Mouse (Mus musculus): ENCODE data around the gene Tmem151b. TPM values are rescaled to one million over a fixed set of nuclear protein-coding genes. Genes with fewer than 3 reads are reported as not detected.

Tmem151b gene
- polyA plus RNA-seq (2015; fragmentation: Nextera tagmentation; extraction: Ambion mirVana), result 37.4 and 41.3 TPM in 2 replicates

DNA sequence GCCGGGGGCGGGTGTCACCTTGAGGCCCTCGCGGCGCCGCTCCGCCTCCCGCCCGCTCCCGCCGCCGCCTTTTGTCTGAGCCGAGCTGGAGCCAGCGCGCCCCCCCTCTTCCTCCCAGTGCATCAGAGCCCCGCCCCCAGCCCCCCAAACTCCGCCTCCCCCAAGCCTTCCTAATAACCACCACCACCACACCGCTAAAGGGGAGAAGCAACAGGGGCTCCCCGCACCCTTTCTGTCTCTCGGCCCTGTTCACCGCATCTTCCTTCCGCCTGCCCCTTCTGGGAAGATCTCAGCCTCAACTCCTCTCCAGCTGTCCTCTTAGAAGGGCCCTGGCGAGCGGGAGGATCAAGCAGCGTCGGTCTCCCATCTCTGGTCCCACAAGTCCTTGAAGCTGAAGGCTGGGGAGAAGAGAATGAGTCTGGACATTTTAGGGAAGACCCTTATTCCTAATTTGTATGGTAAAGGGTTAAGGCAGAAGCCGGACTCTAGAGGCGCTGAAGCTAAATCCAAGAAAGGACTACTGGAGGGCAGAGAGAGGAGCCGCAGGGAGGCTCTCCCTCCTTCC is at the start of gene Tmem151b:
Gene Tmem151b, minus strand, starts transcription at position 61 of the 565 bp plus-strand sequence.
- ATAC-seq, result peak; percentile 64
- under 1% methylated on average over 20 of the region's 29 CpGs for WGBS
- peak within 1 kb of the TSS; percentile 75 for H3K4me2 ChIP-seq (ENCODE audit: low read length)

GRCm38 (mm10) chr17:45598891-45599290 is 49.4 kb upstream of the Tmem151b start:
- ATAC-seq, result no peak
- Histone ChIP-seq H3K27me3 (replicated peaks; ENCODE audit: control insufficient read depth, insufficient read depth, low read length) (peaks cover 16% of the 10 kb centered on the region), H3K36me3 (ENCODE audit: control insufficient read depth, insufficient read depth) (no peaks in the 10 kb centered on the region), H3K4me3 (replicated peaks; ENCODE audit: low read length) (no peak overlapping the region), H3K4me2 (ENCODE audit: low read length) (peak overlapping the region; percentile 45; the same call in 1 of the 2 replicates), H3K9me3 (ENCODE audit: control insufficient read depth, low read length) (no peaks in the 10 kb centered on the region), H3K9ac (replicated peaks; ENCODE audit: low read depth, low read length) (no peak overlapping the region; the same call in 1 of the 2 replicates), H3K4me1 (replicated peaks; ENCODE audit: control insufficient read depth, insufficient read depth, low read length) (peaks cover 37% of the 10 kb centered on the region), H3K27ac (ENCODE audit: low read length) (no peak overlapping the region)
- 40% methylated on average over 3 of the region's 3 CpGs for WGBS

More for the DNA sequence above, at the start of gene Tmem151b:
- Histone ChIP-seq H3K4me1 (replicated peaks; ENCODE audit: control insufficient read depth, insufficient read depth, low read length) (peaks cover 32% of the 10 kb centered on the region), H3K4me3 (replicated peaks; ENCODE audit: low read length) (peak within 1 kb of the TSS; percentile 90), H3K36me3 (ENCODE audit: control insufficient read depth, insufficient read depth) (peaks cover 10% of the 10 kb centered on the region), H3K27me3 (replicated peaks; ENCODE audit: control insufficient read depth, insufficient read depth, low read length) (peaks cover 10% of the 10 kb centered on the region; the same call in 1 of the 2 replicates), H3K27ac (ENCODE audit: low read length) (peak within 1 kb of the TSS; percentile 91), H3K9ac (replicated peaks; ENCODE audit: low read depth, low read length) (peak within 1 kb of the TSS; percentile 100), H3K9me3 (ENCODE audit: control insufficient read depth, low read length) (no peaks in the 10 kb centered on the region)

GRCm38 (mm10) chr17:45598376-45598775 is 48.9 kb upstream of the Tmem151b start:
- Histone ChIP-seq H3K27ac (ENCODE audit: low read length) (no peak overlapping the region), H3K36me3 (ENCODE audit: control insufficient read depth, insufficient read depth) (no peaks in the 10 kb centered on the region), H3K4me2 (ENCODE audit: low read length) (no peak overlapping the region), H3K9ac (replicated peaks; ENCODE audit: low read depth, low read length) (no peak overlapping the region), H3K9me3 (ENCODE audit: control insufficient read depth, low read length) (no peaks in the 10 kb centered on the region), H3K27me3 (replicated peaks; ENCODE audit: control insufficient read depth, insufficient read depth, low read length) (peaks cover 16% of the 10 kb centered on the region), H3K4me1 (replicated peaks; ENCODE audit: control insufficient read depth, insufficient read depth, low read length) (peaks cover 40% of the 10 kb centered on the region), H3K4me3 (replicated peaks; ENCODE audit: low read length) (no peak overlapping the region)
- ATAC-seq, result no peak
- WGBS, result 91% methylated on average over 2 of the region's 2 CpGs

- H3K9me3 ChIP-seq (ENCODE audit: control insufficient read depth, low read length), result no peaks in the 10 kb centered on the region
- 48% methylated on average over 3 of the region's 3 CpGs for WGBS
- no peaks in the 10 kb centered on the region for H3K36me3 ChIP-seq (ENCODE audit: control insufficient read depth, insufficient read depth)
- no peak overlapping the region for H3K9ac ChIP-seq (replicated peaks; ENCODE audit: low read depth, low read length)
- H3K4me1 ChIP-seq (replicated peaks; ENCODE audit: control insufficient read depth, insufficient read depth, low read length), result peaks cover 45% of the 10 kb centered on the region
- no peak overlapping the region for H3K4me3 ChIP-seq (replicated peaks; ENCODE audit: low read length)
- H3K27ac ChIP-seq (ENCODE audit: low read length), result no peak overlapping the region
- H3K4me2 ChIP-seq (ENCODE audit: low read length), result no peak overlapping the region
- ATAC-seq, result peak; percentile 27; the same call in 1 of the 2 replicates
- H3K27me3 ChIP-seq (replicated peaks; ENCODE audit: control insufficient read depth, insufficient read depth, low read length), result peaks cover 16% of the 10 kb centered on the region
Observed at GRCm38 (mm10) chr17:45597787-45598186, 48.3 kb upstream of the Tmem151b start.

- Histone ChIP-seq H3K27me3 (replicated peaks; ENCODE audit: control insufficient read depth, insufficient read depth, low read length) (peaks cover 12% of the 10 kb centered on the region), H3K4me1 (replicated peaks; ENCODE audit: control insufficient read depth, insufficient read depth, low read length) (peaks cover 55% of the 10 kb centered on the region), H3K9me3 (ENCODE audit: control insufficient read depth, low read length) (no peaks in the 10 kb centered on the region), H3K27ac (ENCODE audit: low read length) (peak overlapping the region; percentile 71), H3K9ac (replicated peaks; ENCODE audit: low read depth, low read length) (no peak overlapping the region), H3K4me2 (ENCODE audit: low read length) (no peak overlapping the region), H3K36me3 (ENCODE audit: control insufficient read depth, insufficient read depth) (no peaks in the 10 kb centered on the region), H3K4me3 (replicated peaks; ENCODE audit: low read length) (no peak overlapping the region)
- WGBS, result 24% methylated on average over 11 of the region's 11 CpGs
- ATAC-seq, result peak; percentile 41
Observed at GRCm38 (mm10) chr17:45596631-45597396, 47.3 kb upstream of the Tmem151b start.

DNA sequence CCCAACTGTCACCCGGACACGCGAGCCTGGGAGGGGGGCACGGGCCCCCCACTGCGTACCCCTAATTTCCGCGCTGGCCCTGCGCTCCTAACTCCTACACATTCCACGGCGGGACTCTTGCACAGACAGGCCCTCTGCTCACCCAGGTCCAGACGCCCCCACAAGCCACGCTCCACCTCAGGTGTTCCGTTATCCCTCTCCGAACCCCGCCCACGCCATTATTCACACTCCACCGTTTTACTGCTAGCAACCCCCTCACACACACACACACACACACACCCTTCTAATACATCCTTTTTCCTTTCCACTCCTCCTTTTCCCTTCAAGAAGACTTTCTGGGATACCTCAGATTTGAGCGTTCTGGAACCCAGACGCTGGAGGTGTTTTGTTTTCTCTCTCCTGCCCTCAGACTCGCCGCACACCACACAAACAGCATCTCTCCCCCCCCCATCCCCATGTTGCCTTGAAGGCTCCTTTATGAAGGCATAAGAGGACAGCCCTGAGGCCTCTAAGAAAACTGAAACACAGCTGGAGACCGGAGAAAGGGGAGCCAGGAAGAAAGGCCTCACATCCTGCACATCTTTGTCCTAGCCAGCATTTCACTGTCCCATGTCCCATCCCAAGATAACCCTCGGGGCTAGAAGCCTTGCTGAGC is 46.4 kb upstream of the Tmem151b start:
- peak; percentile 16; the same call in 1 of the 2 replicates for ATAC-seq
- H3K27ac ChIP-seq (ENCODE audit: low read length), result peak overlapping the region; percentile 21; the same call in 1 of the 2 replicates
- peaks cover 7% of the 10 kb centered on the region; the same call in 1 of the 2 replicates for H3K27me3 ChIP-seq (replicated peaks; ENCODE audit: control insufficient read depth, insufficient read depth, low read length)
- peak overlapping the region; percentile 95 for H3K4me2 ChIP-seq (ENCODE audit: low read length)
- peak overlapping the region; percentile 63 for H3K4me3 ChIP-seq (replicated peaks; ENCODE audit: low read length)
- H3K9ac ChIP-seq (replicated peaks; ENCODE audit: low read depth, low read length), result peak overlapping the region; percentile 79
- 4% methylated on average over 23 of the region's 23 CpGs for WGBS
- no peaks in the 10 kb centered on the region for H3K9me3 ChIP-seq (ENCODE audit: control insufficient read depth, low read length)
- peaks cover 56% of the 10 kb centered on the region for H3K4me1 ChIP-seq (replicated peaks; ENCODE audit: control insufficient read depth, insufficient read depth, low read length)
- no peaks in the 10 kb centered on the region for H3K36me3 ChIP-seq (ENCODE audit: control insufficient read depth, insufficient read depth)

DNA sequence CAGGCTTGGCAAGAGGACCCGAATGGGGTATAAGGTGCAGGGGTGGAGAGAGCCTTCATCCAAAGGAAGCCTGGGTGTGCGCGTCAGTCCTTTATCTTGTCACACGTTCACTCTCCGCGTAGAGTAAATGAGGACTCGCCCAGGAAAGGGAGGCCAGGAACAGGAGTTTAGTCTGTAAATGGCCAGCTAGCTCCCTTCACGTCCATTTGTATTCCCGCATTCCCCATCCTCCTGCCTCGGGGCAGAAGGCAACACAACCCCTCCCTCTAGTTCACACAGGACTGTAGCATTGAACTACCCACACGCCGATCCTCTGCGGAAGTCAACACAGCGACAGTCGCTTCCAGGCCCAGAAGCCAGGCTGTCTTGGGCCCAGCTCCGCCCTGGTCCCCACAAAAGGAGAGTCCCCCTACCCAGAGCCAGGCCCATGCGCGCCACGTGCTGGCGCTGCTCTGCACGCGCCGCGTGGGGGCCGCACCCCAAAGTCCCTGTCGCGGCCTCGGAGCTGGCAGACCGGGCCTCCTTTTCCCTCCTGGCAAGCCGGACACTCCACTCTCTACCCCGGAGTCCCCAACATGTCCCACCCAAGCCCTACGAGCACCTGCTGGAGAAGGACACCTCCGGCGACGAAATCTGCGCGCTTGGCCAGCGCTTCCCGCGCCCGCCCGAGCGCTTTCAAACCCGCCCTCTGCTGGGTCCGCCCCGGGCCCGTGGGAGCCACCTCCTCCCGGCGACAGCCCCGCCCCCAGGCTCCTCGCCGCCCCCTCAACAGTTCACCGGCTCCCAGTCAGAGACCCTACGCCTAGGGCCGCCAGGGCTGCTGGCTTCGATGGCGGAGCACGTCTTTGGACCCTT is 45.6 kb upstream of the Tmem151b start:
- Histone ChIP-seq H3K4me3 (replicated peaks; ENCODE audit: low read length) (peak overlapping the region; percentile 63), H3K9ac (replicated peaks; ENCODE audit: low read depth, low read length) (peak overlapping the region; percentile 79), H3K4me1 (replicated peaks; ENCODE audit: control insufficient read depth, insufficient read depth, low read length) (peaks cover 56% of the 10 kb centered on the region), H3K9me3 (ENCODE audit: control insufficient read depth, low read length) (no peaks in the 10 kb centered on the region), H3K4me2 (ENCODE audit: low read length) (peak overlapping the region; percentile 95), H3K27me3 (replicated peaks; ENCODE audit: control insufficient read depth, insufficient read depth, low read length) (peaks cover 1% of the 10 kb centered on the region; the same call in 1 of the 2 replicates), H3K27ac (ENCODE audit: low read length) (no peak overlapping the region), H3K36me3 (ENCODE audit: control insufficient read depth, insufficient read depth) (no peaks in the 10 kb centered on the region)
- peak; percentile 81 for ATAC-seq
- WGBS, result under 1% methylated on average over 55 of the region's 58 CpGs

GRCm38 (mm10) chr17:45594195-45594594 is 44.7 kb upstream of the Tmem151b start:
- Histone ChIP-seq H3K27ac (ENCODE audit: low read length) (no peak overlapping the region), H3K4me2 (ENCODE audit: low read length) (peak overlapping the region; percentile 95), H3K9ac (replicated peaks; ENCODE audit: low read depth, low read length) (0 out of 2 replicates have a peak overlapping the region, but pooled peaks have one; percentile 79), H3K4me3 (replicated peaks; ENCODE audit: low read length) (peak overlapping the region; percentile 63), H3K4me1 (replicated peaks; ENCODE audit: control insufficient read depth, insufficient read depth, low read length) (peaks cover 52% of the 10 kb centered on the region), H3K36me3 (ENCODE audit: control insufficient read depth, insufficient read depth) (no peaks in the 10 kb centered on the region), H3K27me3 (replicated peaks; ENCODE audit: control insufficient read depth, insufficient read depth, low read length) (no peaks in the 10 kb centered on the region), H3K9me3 (ENCODE audit: control insufficient read depth, low read length) (no peaks in the 10 kb centered on the region)
- WGBS, result 53% methylated on average over 8 of the region's 8 CpGs
- ATAC-seq, result no peak
